Mouse (Mus musculus): ENCODE data around the gene Bmx.

Bmx gene

GRCm38 (mm10) chrX:164173880-164174279 is 84.1 kb downstream of the Bmx start:
- DNase-seq: no peak

DNA sequence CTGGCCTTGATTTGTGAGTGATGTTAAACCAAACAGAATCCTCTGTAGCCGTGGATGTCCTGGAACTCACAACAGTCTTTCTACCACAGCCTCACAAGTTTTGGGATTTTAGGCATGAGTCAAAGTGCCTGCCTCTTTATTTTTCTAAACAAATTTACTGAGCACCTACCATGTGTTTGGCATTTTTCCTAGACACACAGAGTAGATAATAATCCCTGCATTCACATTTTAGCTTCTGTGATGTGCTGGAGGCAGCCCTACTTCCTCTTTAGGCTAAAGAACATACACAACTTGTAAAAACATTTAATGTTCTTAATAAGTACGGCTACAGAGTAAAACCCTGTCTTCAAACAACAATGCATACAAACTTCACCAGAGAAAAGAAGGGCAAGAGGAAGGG is 87.0 kb downstream of the Bmx start:
- DNase-seq: no peak

- DNase-seq: no peak
Observed at GRCm38 (mm10) chrX:164164681-164165080, 93.3 kb downstream of the Bmx start.

DNA sequence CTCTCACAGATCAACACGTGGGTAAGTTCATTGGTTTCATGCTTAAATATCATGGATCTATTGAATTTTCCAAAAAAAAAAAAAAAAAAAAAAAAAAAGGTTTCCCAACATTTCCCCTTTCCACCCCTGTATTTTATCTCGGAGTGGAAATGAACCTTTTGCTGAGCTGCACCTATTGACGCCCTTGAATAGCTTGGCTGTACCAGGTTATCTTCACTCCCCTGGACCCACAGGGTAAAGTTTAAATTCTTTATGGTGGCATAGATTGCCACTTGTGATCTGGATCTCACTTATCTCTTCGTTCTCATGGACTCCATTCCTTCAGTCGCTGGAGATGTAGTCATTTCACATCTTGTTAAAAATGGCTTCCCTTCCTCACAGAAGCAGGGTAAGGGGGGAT is 103.4 kb downstream of the Bmx start:
- no peak for DNase-seq

GRCm38 (mm10) chrX:164153606-164154005 is 104.4 kb downstream of the Bmx start:
- no peak for DNase-seq

- no peak for DNase-seq
Observed at GRCm38 (mm10) chrX:164152703-164153102, 105.3 kb downstream of the Bmx start.

- no peak for DNase-seq
Observed at GRCm38 (mm10) chrX:164145463-164146250, 112.3 kb downstream of the Bmx start.

All from thymus, postnatal 36 days (tissue).